Mouse (Mus musculus): ENCODE measurements around the gene D430019H16Rik. TPM values are rescaled to one million over a fixed set of nuclear protein-coding genes. Genes with fewer than 3 reads are reported as not detected.
A peak's percentile ranks its signal among the peaks of the same experiment; 100 is the strongest.

The D430019H16Rik gene
- polyA plus RNA-seq (2016; fragmentation: Nextera tagmentation; extraction: Ambion mirVana), result 0.36 and 0.37 TPM in 2 replicates

- Histone ChIP-seq H3K9ac (peak within 1 kb of the TSS; percentile 70), H3K36me3 (no peaks in the 10 kb centered on the region), H3K27ac (ENCODE audit: poor library complexity, severe bottlenecking) (no peak within 1 kb of the TSS), H3K4me3 (peak within 1 kb of the TSS; percentile 58), H3K27me3 (replicated peaks) (peaks cover 17% of the 10 kb centered on the region), H3K4me2 (peak within 1 kb of the TSS; percentile 95), H3K4me1 (replicated peaks) (peaks cover 12% of the 10 kb centered on the region), H3K9me3 (replicated peaks) (no peaks in the 10 kb centered on the region)
- WGBS, result under 1% methylated on average over 38 of the region's 38 CpGs
- peak; percentile 77 for ATAC-seq (ENCODE audit: insufficient number of reproducible peaks, low FRiP score)
Observed at GRCm38 (mm10) chr12:105453670-105454257, at the start of gene D430019H16Rik. Gene D430019H16Rik, plus strand, starts transcription at chr12:105453856.

GRCm38 (mm10) chr12:105406008-105406407 lies 47.6 kb upstream of the D430019H16Rik start:
- Histone ChIP-seq H3K27ac (ENCODE audit: poor library complexity, severe bottlenecking) (no peak overlapping the region), H3K4me3 (no peak overlapping the region), H3K4me1 (replicated peaks) (no peaks in the 10 kb centered on the region), H3K9ac (no peak overlapping the region), H3K9me3 (replicated peaks) (0 out of 2 replicates have a peak, but pooled peaks cover 3% of the 10 kb centered on the region), H3K36me3 (no peaks in the 10 kb centered on the region), H3K4me2 (no peak overlapping the region), H3K27me3 (replicated peaks) (peaks cover 25% of the 10 kb centered on the region; the same call in 1 of the 2 replicates)
- no peak for ATAC-seq (ENCODE audit: insufficient number of reproducible peaks, low FRiP score)
- WGBS, result 69% methylated on average over 6 of the region's 6 CpGs

- no peak overlapping the region for H3K9ac ChIP-seq
- H3K9me3 ChIP-seq (replicated peaks), result 0 out of 2 replicates have a peak, but pooled peaks cover 3% of the 10 kb centered on the region
- H3K27ac ChIP-seq (ENCODE audit: poor library complexity, severe bottlenecking), result no peak overlapping the region
- WGBS, result 86% methylated on average over 8 of the region's 8 CpGs
- no peak overlapping the region for H3K4me2 ChIP-seq
- 0 out of 2 replicates have a peak, but pooled peaks cover 6% of the 10 kb centered on the region for H3K27me3 ChIP-seq (replicated peaks)
- no peak overlapping the region for H3K4me3 ChIP-seq
- H3K4me1 ChIP-seq (replicated peaks), result no peaks in the 10 kb centered on the region
- ATAC-seq (ENCODE audit: insufficient number of reproducible peaks, low FRiP score), result no peak
- no peaks in the 10 kb centered on the region for H3K36me3 ChIP-seq
Observed at GRCm38 (mm10) chr12:105413909-105414308, 39.7 kb upstream of the D430019H16Rik start.

DNA sequence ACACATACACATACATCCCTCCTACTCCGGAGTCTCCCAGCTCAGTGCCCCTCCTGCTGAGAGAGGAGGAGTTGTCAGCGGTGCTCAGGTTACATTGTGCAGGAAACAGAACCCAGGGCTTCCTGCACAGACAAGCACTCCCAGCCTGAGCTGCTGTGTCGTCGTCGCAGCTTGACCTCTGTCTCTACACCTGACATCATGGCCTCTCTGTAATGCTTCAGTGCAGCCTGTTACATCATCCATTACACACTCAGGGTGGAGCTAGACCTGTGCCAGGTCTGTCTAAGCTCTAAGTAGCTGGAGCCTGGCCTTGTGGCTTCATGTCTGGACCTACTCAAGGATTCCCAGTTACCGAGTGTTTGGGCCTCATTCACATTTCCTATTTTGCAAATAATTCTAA lies 33.2 kb upstream of the D430019H16Rik start:
- H3K9me3 ChIP-seq (replicated peaks), result no peaks in the 10 kb centered on the region
- WGBS, result 38% methylated on average over 6 of the region's 6 CpGs
- peaks cover 16% of the 10 kb centered on the region for H3K27me3 ChIP-seq (replicated peaks)
- no peak overlapping the region for H3K27ac ChIP-seq (ENCODE audit: poor library complexity, severe bottlenecking)
- no peaks in the 10 kb centered on the region for H3K36me3 ChIP-seq
- H3K4me1 ChIP-seq (replicated peaks), result no peaks in the 10 kb centered on the region
- H3K4me2 ChIP-seq, result no peak overlapping the region
- ATAC-seq (ENCODE audit: insufficient number of reproducible peaks, low FRiP score), result no peak
- no peak overlapping the region for H3K4me3 ChIP-seq
- no peak overlapping the region for H3K9ac ChIP-seq

- H3K27ac ChIP-seq (ENCODE audit: poor library complexity, severe bottlenecking), result no peak overlapping the region
- H3K27me3 ChIP-seq (replicated peaks), result peaks cover 25% of the 10 kb centered on the region
- no peak overlapping the region for H3K4me3 ChIP-seq
- no peak overlapping the region for H3K9ac ChIP-seq
- ATAC-seq (ENCODE audit: insufficient number of reproducible peaks, low FRiP score), result no peak
- no peaks in the 10 kb centered on the region for H3K9me3 ChIP-seq (replicated peaks)
- H3K4me1 ChIP-seq (replicated peaks), result no peaks in the 10 kb centered on the region
- 50% methylated on average over 7 of the region's 7 CpGs for WGBS
- no peaks in the 10 kb centered on the region for H3K36me3 ChIP-seq
- no peak overlapping the region for H3K4me2 ChIP-seq
Observed at GRCm38 (mm10) chr12:105426541-105426940, 27.1 kb upstream of the D430019H16Rik start.

- 27% methylated on average over 10 of the region's 10 CpGs for WGBS
- no peak for ATAC-seq (ENCODE audit: insufficient number of reproducible peaks, low FRiP score)
- Histone ChIP-seq H3K36me3 (no peaks in the 10 kb centered on the region), H3K27me3 (replicated peaks) (peaks cover 24% of the 10 kb centered on the region), H3K9me3 (replicated peaks) (no peaks in the 10 kb centered on the region), H3K4me3 (no peak overlapping the region), H3K27ac (ENCODE audit: poor library complexity, severe bottlenecking) (no peak overlapping the region), H3K4me1 (replicated peaks) (no peaks in the 10 kb centered on the region), H3K9ac (no peak overlapping the region), H3K4me2 (peak overlapping the region; percentile 30)
Observed at GRCm38 (mm10) chr12:105427039-105427757, 26.5 kb upstream of the D430019H16Rik start.

- H3K4me3 ChIP-seq, result no peak overlapping the region
- H3K9ac ChIP-seq, result no peak overlapping the region
- no peaks in the 10 kb centered on the region for H3K4me1 ChIP-seq (replicated peaks)
- H3K9me3 ChIP-seq (replicated peaks), result no peaks in the 10 kb centered on the region
- no peak overlapping the region for H3K27ac ChIP-seq (ENCODE audit: poor library complexity, severe bottlenecking)
- H3K27me3 ChIP-seq (replicated peaks), result peaks cover 12% of the 10 kb centered on the region; the same call in 1 of the 2 replicates
- WGBS, result 49% methylated on average over 3 of the region's 3 CpGs
- no peaks in the 10 kb centered on the region for H3K36me3 ChIP-seq
- H3K4me2 ChIP-seq, result no peak overlapping the region
- ATAC-seq (ENCODE audit: insufficient number of reproducible peaks, low FRiP score), result no peak
Observed at GRCm38 (mm10) chr12:105431872-105432271, 21.8 kb upstream of the D430019H16Rik start.

DNA sequence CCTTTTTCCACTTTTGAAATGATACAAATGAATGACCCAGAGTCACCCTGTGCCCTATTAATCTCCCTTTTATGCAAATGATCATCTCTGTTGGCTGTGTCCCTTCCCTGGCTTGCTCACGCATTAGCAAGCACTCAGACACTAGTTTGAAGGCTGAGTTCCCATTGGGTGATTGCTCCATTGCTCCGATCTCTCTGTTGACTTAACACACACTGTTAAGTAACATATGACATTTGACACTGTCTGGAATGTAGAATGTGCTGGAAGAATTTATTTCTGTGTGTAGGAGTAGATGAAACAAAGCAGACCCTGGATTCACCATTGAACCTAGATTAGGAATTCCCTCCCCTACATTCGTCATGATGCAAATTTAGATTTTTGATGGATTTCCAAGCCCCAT lies 20.8 kb upstream of the D430019H16Rik start:
- no peak for ATAC-seq (ENCODE audit: insufficient number of reproducible peaks, low FRiP score)
- Histone ChIP-seq H3K36me3 (no peaks in the 10 kb centered on the region), H3K9me3 (replicated peaks) (no peaks in the 10 kb centered on the region), H3K4me3 (no peak overlapping the region), H3K4me2 (no peak overlapping the region), H3K27me3 (replicated peaks) (0 out of 2 replicates have a peak, but pooled peaks cover 11% of the 10 kb centered on the region), H3K4me1 (replicated peaks) (no peaks in the 10 kb centered on the region), H3K9ac (no peak overlapping the region), H3K27ac (ENCODE audit: poor library complexity, severe bottlenecking) (no peak overlapping the region)
- WGBS, result 62% methylated on average over 3 of the region's 3 CpGs

DNA sequence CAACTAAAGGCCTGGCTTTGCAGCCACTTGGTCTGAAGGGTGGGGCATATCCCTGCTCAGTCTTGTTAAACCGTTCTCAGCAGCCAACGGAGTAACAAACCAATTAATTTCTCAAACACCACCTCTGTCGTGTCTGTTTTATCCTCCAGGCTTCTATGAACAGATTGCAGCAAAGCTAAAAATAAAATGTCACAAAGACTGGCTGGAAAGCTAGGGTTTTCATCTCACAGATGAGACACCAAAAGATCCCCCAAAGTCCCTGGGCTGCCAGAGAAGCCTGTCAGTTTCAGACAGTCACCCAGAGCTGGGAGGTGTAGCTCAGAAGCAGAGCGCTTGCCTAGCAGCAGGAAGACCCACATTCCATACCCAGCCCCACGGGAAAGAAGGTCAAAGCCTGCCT lies 15.4 kb upstream of the D430019H16Rik start:
- Histone ChIP-seq H3K4me1 (replicated peaks) (no peaks in the 10 kb centered on the region), H3K36me3 (no peaks in the 10 kb centered on the region), H3K4me2 (no peak overlapping the region), H3K9me3 (replicated peaks) (no peaks in the 10 kb centered on the region), H3K27ac (ENCODE audit: poor library complexity, severe bottlenecking) (no peak overlapping the region), H3K4me3 (no peak overlapping the region), H3K9ac (no peak overlapping the region), H3K27me3 (replicated peaks) (no peaks in the 10 kb centered on the region)
- 43% methylated on average over 5 of the region's 5 CpGs for WGBS
- no peak for ATAC-seq (ENCODE audit: insufficient number of reproducible peaks, low FRiP score)

GRCm38 (mm10) chr12:105439976-105440375 lies 13.7 kb upstream of the D430019H16Rik start:
- Histone ChIP-seq H3K27me3 (replicated peaks) (no peaks in the 10 kb centered on the region), H3K4me1 (replicated peaks) (no peaks in the 10 kb centered on the region), H3K9ac (no peak overlapping the region), H3K36me3 (no peaks in the 10 kb centered on the region), H3K9me3 (replicated peaks) (no peaks in the 10 kb centered on the region), H3K27ac (ENCODE audit: poor library complexity, severe bottlenecking) (no peak overlapping the region), H3K4me2 (no peak overlapping the region), H3K4me3 (no peak overlapping the region)
- ATAC-seq (ENCODE audit: insufficient number of reproducible peaks, low FRiP score), result no peak
- 60% methylated on average over 6 of the region's 6 CpGs for WGBS

- H3K9ac ChIP-seq, result no peak overlapping the region
- no peak overlapping the region for H3K4me2 ChIP-seq
- H3K27me3 ChIP-seq (replicated peaks), result no peaks in the 10 kb centered on the region
- WGBS, result 46% methylated on average over 5 of the region's 5 CpGs
- H3K9me3 ChIP-seq (replicated peaks), result no peaks in the 10 kb centered on the region
- no peaks in the 10 kb centered on the region for H3K36me3 ChIP-seq
- no peak overlapping the region for H3K27ac ChIP-seq (ENCODE audit: poor library complexity, severe bottlenecking)
- no peaks in the 10 kb centered on the region for H3K4me1 ChIP-seq (replicated peaks)
- ATAC-seq (ENCODE audit: insufficient number of reproducible peaks, low FRiP score), result no peak
- no peak overlapping the region for H3K4me3 ChIP-seq
Observed at GRCm38 (mm10) chr12:105443569-105443968, 10.1 kb upstream of the D430019H16Rik start.

Data from heart, embryonic 12.5 days (tissue).